Mouse (Mus musculus) spleen, adult 2 months (tissue): Measurements from ENCODE around the gene Txnrd1.

Source experiments
- CTCF ChIP-seq: fragments of 200-500 bp; IDR thresholded peaks from 2 replicates; pipeline ENCODE4 v1.5.1; 2011; ENCODE audit warnings: mild to moderate bottlenecking, inconsistent platforms; ENCODE audit not compliant: insufficient read depth, insufficient read length, insufficient replicate concordance; ENCODE audit errors: extremely low read depth
- POLR2A ChIP-seq: fragments of 200-500 bp; IDR thresholded peaks from 2 replicates; pipeline ENCODE4 v1.6.1; 2011; ENCODE audit warnings: low read depth, low read length, inconsistent platforms

DNA sequence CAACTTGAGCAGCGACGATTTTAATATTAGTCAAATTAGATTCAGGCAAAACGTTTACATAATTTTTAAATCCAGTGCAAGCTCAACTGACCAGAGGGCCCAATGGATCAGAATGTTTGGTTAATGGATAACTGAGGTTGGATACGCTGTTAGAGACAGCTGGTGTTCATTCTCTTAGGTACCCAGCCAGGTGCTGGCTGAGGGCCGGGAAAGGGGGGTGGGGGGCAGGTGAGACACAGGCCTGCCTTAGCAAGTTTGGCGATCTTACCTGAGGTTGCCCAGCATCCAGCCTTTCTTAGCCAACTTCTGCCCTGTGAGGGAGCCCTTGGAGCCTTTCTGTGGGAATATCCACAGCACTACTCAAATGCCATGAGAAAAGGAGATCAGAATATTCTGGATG, 28.6 kb upstream of the Txnrd1 start:
- TF ChIP-seq CTCF: no peak
- no peak for TF ChIP-seq POLR2A
